Mouse (Mus musculus): ENCODE data around the gene Tubb4b.

DNA sequence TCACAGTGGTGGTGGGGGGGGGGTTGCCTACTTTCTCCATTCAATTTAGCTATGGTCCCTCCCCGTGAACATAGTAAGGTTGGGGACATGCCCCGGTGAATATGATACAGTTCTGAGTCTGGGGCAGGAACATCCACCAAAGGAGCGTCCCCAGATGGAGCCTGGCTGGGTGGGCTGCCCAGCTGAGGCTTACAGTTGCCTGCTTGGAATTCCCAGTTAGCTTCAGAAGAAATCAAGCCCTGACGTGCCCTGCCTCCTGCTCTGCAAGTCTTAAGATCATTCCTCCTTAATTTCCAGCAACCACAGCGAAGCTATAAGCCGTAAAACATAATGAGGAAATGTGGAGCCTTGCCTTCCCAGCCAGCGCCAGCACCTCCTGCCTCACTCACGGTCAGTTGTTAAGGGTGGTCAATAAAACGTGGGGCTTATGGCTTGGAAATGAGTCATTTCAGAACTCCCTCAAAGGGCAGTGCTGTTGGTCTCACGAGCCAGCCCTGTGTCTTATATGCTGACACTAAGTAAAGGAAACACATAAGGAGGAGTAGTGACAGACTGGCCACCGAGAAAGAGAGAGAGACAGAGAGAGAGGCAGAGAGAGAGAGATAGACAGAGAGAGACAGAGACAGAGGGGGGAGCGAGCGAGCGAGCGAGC, 44.8 kb downstream of the Tubb4b start:
- no peak for TF ChIP-seq CTCF (IDR thresholded peaks at IDR 0.05 in 2 of 3, conservative IDR thresholded peaks at IDR 0.05 in 1 of 3; ENCODE audit: control insufficient read depth in 1 of 3, insufficient read depth in 1 of 3, low read depth in 2 of 3, low read length in 3 of 3, poor library complexity in 1 of 3, severe bottlenecking in 1 of 3)
- no peak for TF ChIP-seq CHD2 (IDR thresholded peaks at IDR 0.05; ENCODE audit: low read length)
- TF ChIP-seq POLR2A (IDR thresholded peaks at IDR 0.05; ENCODE audit: control insufficient read depth in 1 of 2, insufficient read depth in 1 of 2, low read depth in 1 of 2, low read length in 2 of 2, poor library complexity in 1 of 2) = no peak
- TF ChIP-seq MAX (IDR thresholded peaks at IDR 0.05; ENCODE audit: low read length) = no peak
- TF ChIP-seq ELF1 (IDR thresholded peaks at IDR 0.05; ENCODE audit: low read depth, low read length) = no peak
- no peak for TF ChIP-seq POLR2AphosphoS2 (IDR thresholded peaks at IDR 0.05; ENCODE audit: low read length)
- TF ChIP-seq MAFK (IDR thresholded peaks at IDR 0.05; ENCODE audit: borderline replicate concordance, low read depth, low read length) = no peak
- no peak for TF ChIP-seq MAZ (IDR thresholded peaks at IDR 0.05; ENCODE audit: low read depth, low read length)
- no peak for TF ChIP-seq MYC (IDR thresholded peaks at IDR 0.05; ENCODE audit: low read depth, low read length)
